Mouse (Mus musculus) olfactory bulb, adult 2 months (tissue): Measurements from ENCODE around the gene Yme1l1. TPM values are rescaled to one million over a fixed set of nuclear protein-coding genes. Genes with fewer than 3 reads are reported as not detected.
A peak's percentile ranks its signal among the peaks of the same experiment; 100 is the strongest.

Experiments
- H3K27ac ChIP-seq: fragments of 200-500 bp; 2 replicates; pipeline ENCODE4 v1.5.1; 2012; ENCODE audit warnings: low read depth, low read length; ENCODE audit not compliant: insufficient read depth
- H3K4me1 ChIP-seq: fragments of 200-500 bp; 2 replicates; pipeline ENCODE4 v1.6.1; 2012; ENCODE audit warnings: low read length; ENCODE audit not compliant: control insufficient read depth, insufficient read depth
- H3K4me3 ChIP-seq: fragments of 200-500 bp; 2 replicates; pipeline ENCODE4 v1.5.1; 2012; ENCODE audit warnings: mild to moderate bottlenecking, low read depth, low read length, moderate library complexity; ENCODE audit not compliant: insufficient read depth
- CTCF ChIP-seq: fragments of 200-500 bp; IDR thresholded peaks from 2 replicates; pipeline ENCODE4 v1.5.1; 2012; ENCODE audit warnings: low read depth, mild to moderate bottlenecking, low read length, moderate library complexity; ENCODE audit not compliant: insufficient read depth
- POLR2A ChIP-seq: fragments of 200-500 bp; IDR thresholded peaks from 2 replicates; pipeline ENCODE4 v1.6.1; 2012; ENCODE audit warnings: mild to moderate bottlenecking, low read depth, low read length, moderate library complexity; ENCODE audit not compliant: insufficient read depth
- WGBS: fragments of 180-500 bp; shearing (Covaris S2); methylation state at CpG from one replicate; pipeline ENCODE4 v1.1.7; 2018; 5-methylcytosine and 5-hydroxymethylcytosine counted together
- polyA plus RNA-seq: library from polyadenylated mRNA; stranded (reverse); fragments of >200 nt; gene quantifications from 2 replicates; pipeline ENCODE4 v1.2.4, GENCODE M21; 2012; ENCODE audit warnings: low replicate concordance; ENCODE audit not compliant: missing spikeins, insufficient read depth, insufficient read length

The Yme1l1 gene
- polyA plus RNA-seq, result not detected in 2 replicates

- TF ChIP-seq CTCF (0 out of 2 replicates have a peak, but pooled peaks have one; percentile 9), POLR2A (peak; percentile 38)
- WGBS, result under 1% methylated on average over 61 of the region's 61 CpGs
- Histone ChIP-seq H3K27ac (peak within 1 kb of the TSS; percentile 100), H3K4me3 (peak within 1 kb of the TSS; percentile 66), H3K4me1 (peaks cover 11% of the 10 kb centered on the region)
These were observed at the start of gene Yme1l1, which contains the start of gene Mastl for GRCm38 (mm10) chr2:23155777-23156607. Gene Yme1l1 (plus strand): TSS chr2:23156369. Gene Mastl (minus strand): TSS chr2:23156024.

DNA sequence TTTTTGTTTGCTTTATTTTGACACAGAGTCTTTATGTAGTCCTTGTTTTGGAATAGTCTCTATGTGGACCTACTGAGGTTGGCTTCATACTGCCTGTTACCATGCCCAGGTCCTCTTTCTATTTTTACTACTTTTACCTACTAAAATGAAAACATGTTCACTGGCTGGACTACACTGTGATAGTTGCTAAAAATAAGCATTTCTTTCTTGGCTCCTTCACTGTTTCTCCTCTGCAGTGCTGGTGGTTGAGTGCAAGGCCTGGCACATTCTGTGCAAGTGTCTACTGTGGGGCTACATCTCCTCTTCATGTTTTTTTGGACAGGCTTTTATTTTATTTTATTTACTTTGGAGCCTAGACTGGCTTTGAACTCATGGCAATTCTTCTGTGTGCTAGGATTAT lies 36.6 kb upstream of the Yme1l1 start:
- TF ChIP-seq CTCF (no peak), POLR2A (no peak)
- Histone ChIP-seq H3K27ac (no peak overlapping the region), H3K4me3 (no peak overlapping the region), H3K4me1 (no peaks in the 10 kb centered on the region)

DNA sequence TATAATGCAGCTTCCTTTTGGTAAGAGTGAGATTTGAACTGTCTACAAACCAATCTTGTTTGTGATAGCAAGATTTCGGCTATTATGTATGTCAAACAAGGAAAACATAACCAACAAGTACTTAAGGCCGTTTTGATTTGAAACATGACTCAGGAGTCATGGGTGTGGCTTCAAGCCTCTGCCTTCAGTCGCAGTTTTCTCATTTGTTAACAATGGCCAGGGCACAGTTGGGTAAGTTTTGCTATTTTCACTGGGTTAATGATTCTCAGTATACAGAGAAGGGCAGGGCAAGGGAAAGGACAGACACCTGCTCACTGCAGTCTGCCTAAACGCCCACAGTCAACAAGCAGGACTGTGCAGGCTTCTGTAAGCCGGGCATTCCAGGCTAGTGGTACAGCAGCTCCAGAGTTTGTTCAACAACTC lies 959 bp upstream of the Yme1l1 start:
- WGBS, result 3% methylated on average over 5 of the region's 5 CpGs
- no peak for TF ChIP-seq CTCF
- Histone ChIP-seq H3K27ac (no peak overlapping the region), H3K4me3 (peak overlapping the region; percentile 66), H3K4me1 (peaks cover 11% of the 10 kb centered on the region)

- WGBS, result under 1% methylated on average over 17 of the region's 17 CpGs
- peak overlapping the region; percentile 66 for H3K4me3 ChIP-seq
- TF ChIP-seq CTCF, result no peak
- peaks cover 11% of the 10 kb centered on the region for H3K4me1 ChIP-seq
- peak overlapping the region; percentile 74; the same call in 1 of the 2 replicates for H3K27ac ChIP-seq
These were observed 476 bp downstream of the Yme1l1 start for GRCm38 (mm10) chr2:23156608-23157081.

DNA sequence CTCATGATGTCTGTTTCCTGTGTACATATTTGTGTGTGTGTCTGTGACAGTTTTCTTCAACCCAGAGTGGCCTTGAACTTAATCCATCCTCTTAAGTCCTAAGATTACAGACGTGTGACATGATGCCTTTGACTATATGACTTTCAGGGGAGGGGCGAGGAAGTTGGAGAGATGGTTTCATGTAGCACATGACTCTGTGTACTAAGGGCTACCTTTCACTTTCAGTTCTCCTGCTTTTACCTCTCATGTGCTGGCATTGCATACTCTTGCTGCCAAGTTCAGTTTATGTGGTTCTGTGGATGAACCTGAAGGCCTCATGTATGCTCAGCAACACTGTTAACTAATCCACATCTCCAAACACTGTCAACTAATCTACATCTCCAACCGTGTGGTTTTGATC lies 16.1 kb downstream of the Yme1l1 start:
- no peaks in the 10 kb centered on the region for H3K4me1 ChIP-seq
- WGBS, result 85% methylated on average over 3 of the region's 3 CpGs
- no peak for TF ChIP-seq CTCF
- TF ChIP-seq POLR2A, result no peak
- H3K27ac ChIP-seq, result no peak overlapping the region
- no peak overlapping the region for H3K4me3 ChIP-seq

- Histone ChIP-seq H3K4me1 (no peaks in the 10 kb centered on the region), H3K4me3 (no peak overlapping the region), H3K27ac (no peak overlapping the region)
- TF ChIP-seq CTCF (no peak), POLR2A (no peak)
- 84% methylated on average over 1 of the region's 1 CpGs for WGBS
These were observed 38.2 kb downstream of the Yme1l1 start for GRCm38 (mm10) chr2:23194366-23194765.

GRCm38 (mm10) chr2:23201034-23201433 lies 44.9 kb downstream of the Yme1l1 start:
- WGBS, result 73% methylated on average over 1 of the region's 1 CpGs
- TF ChIP-seq POLR2A (no peak), CTCF (no peak)
- H3K4me1 ChIP-seq, result no peaks in the 10 kb centered on the region
- H3K27ac ChIP-seq, result no peak overlapping the region
- no peak overlapping the region for H3K4me3 ChIP-seq

GRCm38 (mm10) chr2:23202900-23203670 lies 46.9 kb downstream of the Yme1l1 start:
- TF ChIP-seq CTCF, result no peak
- no peak for TF ChIP-seq POLR2A
- H3K27ac ChIP-seq, result no peak overlapping the region
- H3K4me3 ChIP-seq, result no peak overlapping the region
- no peaks in the 10 kb centered on the region for H3K4me1 ChIP-seq
- 60% methylated on average over 15 of the region's 15 CpGs for WGBS

- Histone ChIP-seq H3K4me3 (no peak within 1 kb of the TSS), H3K27ac (no peak within 1 kb of the TSS), H3K4me1 (no peaks in the 10 kb centered on the region)
- TF ChIP-seq POLR2A, result no peak
- TF ChIP-seq CTCF, result no peak
- WGBS, result 83% methylated on average over 15 of the region's 15 CpGs
These were observed 50.9 kb downstream of the Yme1l1 start, which contains the start of gene 4931423N10Rik for GRCm38 (mm10) chr2:23207070-23207526. Gene 4931423N10Rik (plus strand): TSS chr2:23207476.
